Mouse (Mus musculus): ENCODE data around the gene Tmem205.
A peak's percentile ranks its signal among the peaks of the same experiment; 100 is the strongest.

Tmem205 gene

GRCm38 (mm10) chr9:21943638-21944037 is 16.3 kb upstream of the Tmem205 start:
- DNase-seq (ENCODE audit: low spot score) = no peak

GRCm38 (mm10) chr9:21943046-21943445 is 15.7 kb upstream of the Tmem205 start:
- no peak for DNase-seq (ENCODE audit: low spot score)

GRCm38 (mm10) chr9:21938234-21938855 is 11.0 kb upstream of the Tmem205 start:
- DNase-seq (ENCODE audit: low spot score) = no peak

GRCm38 (mm10) chr9:21937711-21938175 is 10.4 kb upstream of the Tmem205 start:
- no peak for DNase-seq (ENCODE audit: low spot score)

- peak; percentile 97 for DNase-seq (ENCODE audit: low spot score)
These were observed 9.6 kb upstream of the Tmem205 start, which contains the start of gene Plppr2 for GRCm38 (mm10) chr9:21936692-21937570. TSS of gene Plppr2 (plus strand) at chr9:21937033.

GRCm38 (mm10) chr9:21935466-21936131 is 8.2 kb upstream of the Tmem205 start:
- DNase-seq (ENCODE audit: low spot score) = no peak

GRCm38 (mm10) chr9:21934021-21934420 is 6.7 kb upstream of the Tmem205 start:
- no peak for DNase-seq (ENCODE audit: low spot score)

GRCm38 (mm10) chr9:21932445-21933137 is 5.2 kb upstream of the Tmem205 start:
- DNase-seq (ENCODE audit: low spot score) = no peak

GRCm38 (mm10) chr9:21932006-21932405 is 4.7 kb upstream of the Tmem205 start:
- DNase-seq (ENCODE audit: low spot score) = no peak

GRCm38 (mm10) chr9:21929208-21929607 is 1.9 kb upstream of the Tmem205 start:
- no peak for DNase-seq (ENCODE audit: low spot score)

GRCm38 (mm10) chr9:21926784-21927183 is 572 bp downstream of the Tmem205 start:
- no peak for DNase-seq (ENCODE audit: low spot score)

GRCm38 (mm10) chr9:21926155-21926554 is 1.2 kb downstream of the Tmem205 start:
- DNase-seq (ENCODE audit: low spot score) = peak; percentile 25

- no peak for DNase-seq (ENCODE audit: low spot score)
These were observed 1.9 kb downstream of the Tmem205 start for GRCm38 (mm10) chr9:21925506-21925905.

- no peak for DNase-seq (ENCODE audit: low spot score)
These were observed 2.3 kb downstream of the Tmem205 start for GRCm38 (mm10) chr9:21925034-21925433.

- DNase-seq (ENCODE audit: low spot score) = peak; percentile 94
These were observed 3.3 kb downstream of the Tmem205 start for GRCm38 (mm10) chr9:21924099-21924493.

GRCm38 (mm10) chr9:21923490-21924098 is 3.8 kb downstream of the Tmem205 start:
- no peak for DNase-seq (ENCODE audit: low spot score)

- DNase-seq (ENCODE audit: low spot score) = no peak
These were observed 4.3 kb downstream of the Tmem205 start for GRCm38 (mm10) chr9:21923036-21923435.

- no peak for DNase-seq (ENCODE audit: low spot score)
These were observed 8.5 kb downstream of the Tmem205 start for GRCm38 (mm10) chr9:21918692-21919384.

GRCm38 (mm10) chr9:21918035-21918592 is 9.2 kb downstream of the Tmem205 start, which contains the start of gene Rab3d:
TSS of gene Rab3d (minus strand) at chr9:21918192.
- peak; percentile 95 for DNase-seq (ENCODE audit: low spot score)

- no peak for DNase-seq (ENCODE audit: low spot score)
These were observed 9.8 kb downstream of the Tmem205 start for GRCm38 (mm10) chr9:21917493-21918034.
